Mouse (Mus musculus): ENCODE measurements around the gene Peak1.

GRCm38 (mm10) chr9:56396306-56396705 lies 21.6 kb downstream of the Peak1 start:
- no peak for TF ChIP-seq CTCF (conservative IDR thresholded peaks at IDR 0.05; ENCODE audit: low read length)
- no peak for TF ChIP-seq POU5F1 (IDR thresholded peaks at IDR 0.05; ENCODE audit: borderline replicate concordance, low read length)

Data from E14TG2a.4 (cell line).